Mouse (Mus musculus) E14TG2a.4 (cell line): Measurements from ENCODE around the gene Dap.
A peak's percentile ranks its signal among the peaks of the same experiment; 100 is the strongest.

Experiments
- CTCF ChIP-seq: conservative IDR thresholded peaks from 2 replicates; pipeline ENCODE4 v1.5.1; 2014; ENCODE audit warnings: low read length
- NANOG ChIP-seq: IDR thresholded peaks from 2 replicates; pipeline ENCODE4 v1.6.1; 2014; ENCODE audit warnings: borderline replicate concordance, low read length, mixed read lengths
- POU5F1 ChIP-seq: IDR thresholded peaks from 2 replicates; pipeline ENCODE4 v1.6.1; 2014; ENCODE audit warnings: low read length, borderline replicate concordance

GRCm38 (mm10) chr15:31320598-31321377 is 96.7 kb downstream of the Dap start:
- TF ChIP-seq CTCF (0 out of 2 replicates have a peak, but pooled peaks have one; percentile 7), NANOG (no peak), POU5F1 (no peak)
